Mouse (Mus musculus) forebrain, embryonic 13.5 days (tissue): ENCODE data around the gene Spryd3. TPM values are rescaled to one million over a fixed set of nuclear protein-coding genes. Genes with fewer than 3 reads are reported as not detected.
A peak's percentile ranks its signal among the peaks of the same experiment; 100 is the strongest.

Source experiments
- ATAC-seq: fragments of 200-750 bp; cut with Nextera tagmentation; 2 replicates; pipeline ENCODE4 v1.8.0; 2017
- H3K27ac ChIP-seq: fragments of 300-500 bp; sonication (generic); 2 replicates; pipeline ENCODE4 v1.5.1; 2015; ENCODE audit warnings: inconsistent platforms, mild to moderate bottlenecking, moderate library complexity
- H3K27me3 ChIP-seq: fragments of 300-500 bp; sonication (generic); 2 replicates; pipeline ENCODE4 v1.6.1; 2015; ENCODE audit warnings: mild to moderate bottlenecking, inconsistent platforms
- H3K36me3 ChIP-seq: fragments of 300-500 bp; sonication (generic); 2 replicates; pipeline ENCODE4 v1.6.1; 2015; ENCODE audit warnings: mild to moderate bottlenecking, inconsistent platforms; ENCODE audit not compliant: poor library complexity, severe bottlenecking
- H3K4me1 ChIP-seq: fragments of 300-500 bp; sonication (generic); 2 replicates; pipeline ENCODE4 v1.6.1; 2015; ENCODE audit warnings: inconsistent platforms
- H3K4me2 ChIP-seq: fragments of 300-500 bp; sonication (generic); 2 replicates; pipeline ENCODE4 v1.6.1; 2015; ENCODE audit warnings: inconsistent platforms, mild to moderate bottlenecking, moderate library complexity
- H3K4me3 ChIP-seq: fragments of 300-500 bp; sonication (generic); 2 replicates; pipeline ENCODE4 v1.5.1; 2015; ENCODE audit warnings: mild to moderate bottlenecking, inconsistent platforms
- H3K9ac ChIP-seq: fragments of 300-500 bp; sonication (generic); 2 replicates; pipeline ENCODE4 v1.6.1; 2015; ENCODE audit warnings: mild to moderate bottlenecking, inconsistent platforms
- H3K9me3 ChIP-seq: fragments of 300-500 bp; sonication (generic); replicated peaks from 2 replicates; pipeline ENCODE4 v1.6.1; 2016; ENCODE audit warnings: inconsistent platforms
- WGBS: fragments of 180-500 bp; shearing (Covaris S2); methylation state at CpG from one replicate; pipeline ENCODE4 v1.1.7; 2015; 5-methylcytosine and 5-hydroxymethylcytosine counted together
- polyA plus RNA-seq: library from polyadenylated mRNA; unstranded; fragments of >200 nt; fragmentation: Nextera tagmentation; extraction: Ambion mirVana; gene quantifications from 2 replicates; pipeline ENCODE4 v1.2.1, GENCODE M21; 2015

Spryd3 gene
- polyA plus RNA-seq, 1 experiment from 2014 or later = 21.7 TPM

DNA sequence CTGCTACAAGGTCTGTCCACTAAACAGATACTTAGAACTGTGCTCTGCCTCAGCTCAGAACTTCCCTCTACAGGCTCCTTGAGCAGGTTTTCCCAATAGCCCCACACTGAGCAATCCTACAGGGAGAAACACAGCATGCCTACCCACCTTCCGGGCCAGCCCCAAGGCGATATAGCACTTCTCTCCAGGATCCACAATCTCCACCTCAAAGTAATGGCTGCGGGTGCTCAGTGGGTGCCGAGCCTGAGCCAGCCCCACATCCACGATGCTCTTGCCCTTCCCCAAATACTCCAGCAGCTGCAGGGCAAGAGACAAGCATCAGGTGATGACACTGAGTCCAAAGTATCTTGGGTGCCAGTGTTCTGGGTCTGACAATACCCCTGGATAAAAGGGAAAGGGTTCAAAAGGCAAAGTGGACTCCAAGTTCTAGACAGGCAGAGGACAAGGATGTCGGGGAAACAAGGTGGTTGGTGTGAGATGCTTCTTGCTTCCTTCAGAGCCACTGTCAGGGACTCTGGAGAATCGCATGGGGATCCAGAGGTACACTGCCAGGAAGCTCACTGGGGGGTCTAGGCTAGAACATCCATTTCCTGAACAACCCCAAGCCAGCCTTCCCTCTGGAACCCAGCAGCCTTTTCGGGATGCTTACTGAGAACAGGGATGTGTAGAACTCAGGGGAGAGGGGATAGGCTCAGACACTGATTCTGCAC is 16.8 kb downstream of the Spryd3 start:
- Histone ChIP-seq H3K27me3 (no peaks in the 10 kb centered on the region), H3K36me3 (peaks cover 76% of the 10 kb centered on the region), H3K27ac (no peak overlapping the region), H3K4me2 (no peak overlapping the region), H3K9me3 (no peaks in the 10 kb centered on the region), H3K4me3 (no peak overlapping the region), H3K4me1 (peaks cover 29% of the 10 kb centered on the region), H3K9ac (peak overlapping the region; percentile 30)
- ATAC-seq = no peak
- 83% methylated on average over 8 of the region's 8 CpGs for WGBS

DNA sequence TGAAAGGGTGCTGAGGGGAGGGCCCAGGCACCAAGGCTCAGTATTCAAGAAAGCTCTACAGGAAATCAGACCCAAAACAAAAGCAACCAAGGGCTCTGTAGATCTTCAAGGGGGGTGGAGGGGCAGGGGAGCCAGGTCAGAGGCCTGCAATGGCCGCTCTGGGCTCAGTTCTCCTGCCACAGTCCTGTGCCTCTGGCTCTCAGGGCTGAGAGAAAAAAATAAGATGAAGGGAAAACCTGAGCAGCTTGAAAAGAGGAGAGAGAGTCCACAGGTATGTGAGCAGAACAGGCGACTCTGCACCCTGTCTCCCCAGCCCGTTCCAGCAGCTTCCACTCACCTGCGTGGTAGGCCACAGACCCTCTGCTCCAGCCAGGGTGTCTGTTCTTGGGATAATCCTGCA is 17.4 kb downstream of the Spryd3 start:
- no peak for ATAC-seq
- Histone ChIP-seq H3K27me3 (no peaks in the 10 kb centered on the region), H3K9ac (peak overlapping the region; percentile 30; the same call in 1 of the 2 replicates), H3K4me2 (no peak overlapping the region), H3K27ac (0 out of 2 replicates have a peak overlapping the region, but pooled peaks have one; percentile 17), H3K4me1 (peaks cover 29% of the 10 kb centered on the region), H3K4me3 (no peak overlapping the region), H3K36me3 (peaks cover 74% of the 10 kb centered on the region), H3K9me3 (no peaks in the 10 kb centered on the region)
- 80% methylated on average over 4 of the region's 4 CpGs for WGBS

DNA sequence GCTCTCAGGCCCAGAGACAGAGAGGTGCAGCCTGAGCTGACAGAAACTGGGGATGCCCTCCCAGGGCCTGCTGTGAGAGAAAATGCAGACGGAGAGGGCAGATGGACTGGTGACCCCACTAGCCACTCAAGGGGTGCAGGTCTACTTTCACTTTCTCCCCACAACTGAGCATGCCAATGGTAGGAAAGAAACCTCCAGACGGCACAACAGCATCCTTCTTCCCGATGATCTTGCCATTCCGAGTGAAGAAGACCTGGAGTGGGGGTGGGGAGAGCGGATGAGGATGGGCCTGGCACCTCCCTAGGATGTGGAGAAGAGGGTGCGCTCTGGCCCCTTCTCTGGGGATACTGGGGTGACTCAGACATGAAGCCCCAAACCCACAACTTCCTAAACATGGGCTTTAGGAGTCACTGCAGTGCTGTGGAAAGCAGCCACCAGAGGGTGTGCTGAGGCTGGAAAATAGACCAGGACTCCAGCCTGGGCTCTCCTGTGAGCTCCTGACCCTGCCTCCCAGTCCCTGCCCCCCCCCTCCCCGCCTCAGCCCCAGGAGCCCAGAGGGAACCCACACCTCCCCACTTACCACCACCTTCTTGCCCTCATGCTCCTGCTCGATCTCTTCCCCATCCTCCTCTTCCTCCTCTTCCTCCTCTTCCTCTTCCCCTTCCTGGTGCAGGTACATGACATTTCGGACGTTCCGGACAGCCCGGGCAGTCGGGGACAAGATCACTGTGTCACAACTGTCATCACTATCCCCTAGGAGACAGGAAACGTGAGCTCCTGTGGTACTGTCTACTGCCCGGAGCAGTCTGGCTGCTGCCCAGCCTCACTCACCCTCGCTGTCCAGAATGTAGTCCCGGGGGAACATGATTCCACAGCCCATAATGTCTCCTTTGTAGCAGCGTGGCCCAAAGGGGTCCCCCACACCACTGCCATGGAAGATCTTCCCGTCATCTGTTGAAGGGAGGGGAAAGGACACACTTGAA is 18.3 kb downstream of the Spryd3 start:
- peaks cover 29% of the 10 kb centered on the region for H3K4me1 ChIP-seq
- no peak overlapping the region for H3K9ac ChIP-seq
- H3K4me2 ChIP-seq = no peak overlapping the region
- no peaks in the 10 kb centered on the region for H3K27me3 ChIP-seq
- peaks cover 68% of the 10 kb centered on the region for H3K36me3 ChIP-seq
- peak overlapping the region; percentile 84 for H3K27ac ChIP-seq
- ATAC-seq = no peak
- no peak overlapping the region for H3K4me3 ChIP-seq
- H3K9me3 ChIP-seq = no peaks in the 10 kb centered on the region
- WGBS = 82% methylated on average over 19 of the region's 19 CpGs

DNA sequence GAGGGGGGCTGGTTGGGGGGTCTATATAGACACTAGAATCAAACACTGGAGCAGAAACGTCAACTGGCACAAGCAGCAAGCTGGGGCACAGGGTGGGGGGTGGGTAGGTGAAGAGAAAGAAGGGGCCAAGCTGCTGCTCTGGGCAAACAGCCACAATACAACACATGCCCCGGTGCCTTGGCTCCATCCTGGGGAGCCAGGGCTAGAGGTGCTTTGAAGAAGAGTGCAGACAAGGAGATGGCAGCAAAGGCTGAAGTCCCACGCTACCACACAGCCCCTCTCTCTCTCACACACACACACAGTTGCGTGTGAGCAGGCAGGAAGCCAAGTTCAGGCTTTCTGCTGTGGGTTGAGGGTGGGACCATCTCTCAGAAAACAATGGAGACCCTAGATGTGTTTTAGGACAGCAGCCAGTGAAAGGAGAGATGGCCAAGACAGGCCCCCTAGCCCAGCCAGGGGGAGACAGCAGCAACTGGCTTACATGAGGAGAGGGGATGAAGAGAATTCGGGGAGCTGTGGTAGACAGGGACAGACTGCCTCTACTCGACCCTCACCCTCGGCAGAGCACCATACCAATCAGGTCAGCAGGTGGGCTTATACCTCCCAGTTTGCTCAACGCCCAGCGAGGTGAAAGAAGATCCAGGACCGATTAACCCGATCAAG is 19.1 kb downstream of the Spryd3 start:
- H3K9ac ChIP-seq = no peak overlapping the region
- peaks cover 29% of the 10 kb centered on the region for H3K4me1 ChIP-seq
- H3K4me3 ChIP-seq = no peak overlapping the region
- H3K36me3 ChIP-seq = peaks cover 60% of the 10 kb centered on the region
- 58% methylated on average over 11 of the region's 11 CpGs for WGBS
- peak overlapping the region; percentile 84 for H3K27ac ChIP-seq
- H3K9me3 ChIP-seq = no peaks in the 10 kb centered on the region
- H3K4me2 ChIP-seq = no peak overlapping the region
- ATAC-seq = peak; percentile 73
- H3K27me3 ChIP-seq = 0 out of 2 replicates have a peak, but pooled peaks cover 2% of the 10 kb centered on the region

DNA sequence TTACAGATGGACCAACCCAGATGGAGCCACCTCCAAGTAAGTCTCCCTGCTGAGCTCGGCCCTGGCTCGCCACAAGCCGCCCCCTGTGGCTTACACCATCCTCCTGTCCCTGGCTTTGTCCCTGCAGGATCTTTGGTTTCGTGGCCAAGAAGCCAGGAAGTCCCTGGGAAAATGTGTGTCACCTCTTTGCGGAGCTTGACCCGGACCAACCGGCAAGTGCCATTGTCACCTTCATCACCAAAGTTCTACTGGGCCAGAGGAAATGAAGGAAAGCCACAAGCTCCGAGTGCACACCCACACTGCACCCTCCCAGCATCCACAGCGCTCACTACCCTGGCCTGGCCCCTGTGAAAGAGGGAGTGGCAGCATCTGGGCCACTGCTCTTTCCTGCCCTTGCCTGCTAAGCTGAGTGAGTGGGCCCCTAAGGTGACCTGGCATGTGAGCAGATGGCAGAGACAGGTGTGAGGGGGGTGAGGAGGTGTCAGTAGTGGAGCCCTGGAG is 20.3 kb downstream of the Spryd3 start:
- no peak for ATAC-seq
- 59% methylated on average over 9 of the region's 9 CpGs for WGBS
- H3K4me3 ChIP-seq = no peak overlapping the region
- H3K27me3 ChIP-seq = 0 out of 2 replicates have a peak, but pooled peaks cover 4% of the 10 kb centered on the region
- H3K9me3 ChIP-seq = no peaks in the 10 kb centered on the region
- H3K4me2 ChIP-seq = no peak overlapping the region
- H3K27ac ChIP-seq = peak overlapping the region; percentile 84
- H3K36me3 ChIP-seq = peaks cover 49% of the 10 kb centered on the region
- H3K4me1 ChIP-seq = peaks cover 31% of the 10 kb centered on the region
- H3K9ac ChIP-seq = peak overlapping the region; percentile 37; the same call in 1 of the 2 replicates

DNA sequence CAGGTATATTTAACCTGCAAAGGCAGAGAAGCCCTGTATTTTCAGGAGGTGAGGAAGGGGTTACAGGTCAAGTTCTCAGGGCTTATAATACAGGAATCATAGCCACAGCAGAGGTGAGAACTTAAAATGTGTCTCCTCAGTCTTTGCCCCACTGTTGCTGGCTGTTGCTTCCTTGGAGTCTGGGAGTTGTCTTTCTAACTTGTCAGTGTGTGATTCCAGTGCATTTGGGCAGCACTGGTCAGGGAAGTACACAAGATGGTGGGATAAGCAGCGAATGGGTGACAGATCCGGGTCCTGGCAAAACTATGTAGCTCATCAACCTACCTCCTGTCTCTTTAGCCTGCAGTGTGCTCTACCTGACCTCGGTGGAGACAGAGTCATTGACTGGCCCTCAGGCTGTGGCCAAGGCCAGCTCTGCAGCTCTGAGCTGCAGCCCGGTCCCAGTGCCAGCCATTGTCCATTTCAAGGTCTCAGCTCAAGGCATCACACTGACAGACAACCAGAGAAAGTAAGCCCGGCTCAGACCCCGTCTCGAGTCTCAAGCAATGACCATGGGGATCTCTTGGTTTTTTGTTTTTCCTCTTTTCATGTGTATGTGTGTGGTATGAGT is 21.3 kb downstream of the Spryd3 start:
- Histone ChIP-seq H3K36me3 (peaks cover 40% of the 10 kb centered on the region), H3K9me3 (no peaks in the 10 kb centered on the region), H3K4me3 (no peak overlapping the region), H3K4me1 (peaks cover 31% of the 10 kb centered on the region), H3K4me2 (no peak overlapping the region), H3K27ac (0 out of 2 replicates have a peak overlapping the region, but pooled peaks have one; percentile 2), H3K9ac (no peak overlapping the region), H3K27me3 (0 out of 2 replicates have a peak, but pooled peaks cover 4% of the 10 kb centered on the region)
- ATAC-seq = no peak
- WGBS = 87% methylated on average over 7 of the region's 7 CpGs

DNA sequence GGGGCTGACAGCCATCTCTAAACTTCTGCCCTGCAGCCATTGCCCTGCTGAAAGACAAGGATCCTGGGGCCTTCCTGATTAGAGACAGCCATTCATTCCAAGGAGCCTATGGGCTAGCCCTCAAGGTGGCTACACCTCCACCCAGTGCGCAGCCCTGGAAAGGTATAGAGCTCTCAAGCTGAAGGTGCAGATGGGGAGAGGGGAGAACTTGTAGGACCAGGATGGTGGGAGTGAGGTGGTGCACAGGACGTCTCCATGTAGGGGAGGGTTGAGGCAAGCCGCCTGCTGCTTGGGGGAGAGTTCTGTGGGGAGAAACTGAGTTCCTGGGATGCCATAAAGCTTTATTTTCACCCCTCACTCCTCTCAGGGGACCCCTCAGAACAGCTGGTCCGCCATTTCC is 22.4 kb downstream of the Spryd3 start:
- Histone ChIP-seq H3K4me1 (peaks cover 31% of the 10 kb centered on the region), H3K9ac (no peak overlapping the region), H3K27me3 (0 out of 2 replicates have a peak, but pooled peaks cover 4% of the 10 kb centered on the region), H3K36me3 (peaks cover 30% of the 10 kb centered on the region), H3K4me3 (no peak overlapping the region), H3K9me3 (no peaks in the 10 kb centered on the region), H3K27ac (no peak overlapping the region), H3K4me2 (no peak overlapping the region)
- no peak for ATAC-seq
- WGBS = 75% methylated on average over 4 of the region's 4 CpGs

DNA sequence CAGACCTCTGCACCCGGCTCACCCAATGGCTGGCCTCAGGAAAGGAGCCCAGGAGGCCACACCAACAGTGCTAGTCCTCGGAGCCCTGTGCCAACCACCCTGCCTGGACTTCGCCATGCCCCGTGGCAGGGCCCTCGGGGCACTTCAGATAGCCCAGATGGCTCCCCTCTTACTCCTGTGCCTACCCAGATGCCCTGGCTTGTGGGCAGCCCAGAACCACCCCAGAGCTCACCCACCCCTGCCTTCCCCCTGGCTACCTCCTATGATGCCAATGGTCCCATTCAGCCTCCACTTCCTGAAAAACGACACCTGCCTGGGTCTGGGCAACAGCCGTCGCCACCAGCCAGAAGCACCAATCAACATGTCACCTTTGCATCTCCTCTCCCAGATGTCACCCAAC is 23.2 kb downstream of the Spryd3 start:
- Histone ChIP-seq H3K27ac (no peak overlapping the region), H3K4me2 (no peak overlapping the region), H3K9me3 (no peaks in the 10 kb centered on the region), H3K4me1 (peaks cover 27% of the 10 kb centered on the region), H3K27me3 (peaks cover 5% of the 10 kb centered on the region; the same call in 1 of the 2 replicates), H3K4me3 (no peak overlapping the region), H3K36me3 (peaks cover 21% of the 10 kb centered on the region), H3K9ac (no peak overlapping the region)
- WGBS = 81% methylated on average over 8 of the region's 8 CpGs
- ATAC-seq = no peak

DNA sequence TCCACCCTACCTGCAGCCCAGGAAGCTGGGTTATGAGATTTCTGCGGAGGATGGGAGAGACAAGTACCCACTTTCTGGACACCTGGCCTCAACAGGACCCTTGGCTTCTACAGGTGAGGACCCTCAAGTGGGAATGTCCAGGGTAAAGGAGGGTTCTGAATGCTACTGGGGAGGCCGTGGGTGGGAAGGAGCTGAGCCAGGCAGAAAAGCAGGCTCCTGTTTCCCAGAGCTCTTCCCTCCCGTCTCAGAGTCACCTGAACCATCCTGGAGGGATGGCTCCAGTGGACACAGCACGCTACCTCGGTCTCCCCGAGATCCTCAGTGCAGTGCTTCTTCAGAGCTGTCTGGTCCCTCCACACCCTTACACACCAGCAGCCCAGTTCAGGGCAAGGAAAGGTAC is 23.9 kb downstream of the Spryd3 start:
- no peak overlapping the region for H3K9ac ChIP-seq
- H3K4me1 ChIP-seq = peaks cover 27% of the 10 kb centered on the region
- whole genome bisulfite sequencing = 90% methylated on average over 6 of the region's 6 CpGs
- H3K9me3 ChIP-seq = no peaks in the 10 kb centered on the region
- H3K4me3 ChIP-seq = no peak overlapping the region
- H3K27me3 ChIP-seq = peaks cover 12% of the 10 kb centered on the region
- peaks cover 15% of the 10 kb centered on the region for H3K36me3 ChIP-seq
- no peak overlapping the region for H3K27ac ChIP-seq
- ATAC-seq = no peak
- H3K4me2 ChIP-seq = no peak overlapping the region

DNA sequence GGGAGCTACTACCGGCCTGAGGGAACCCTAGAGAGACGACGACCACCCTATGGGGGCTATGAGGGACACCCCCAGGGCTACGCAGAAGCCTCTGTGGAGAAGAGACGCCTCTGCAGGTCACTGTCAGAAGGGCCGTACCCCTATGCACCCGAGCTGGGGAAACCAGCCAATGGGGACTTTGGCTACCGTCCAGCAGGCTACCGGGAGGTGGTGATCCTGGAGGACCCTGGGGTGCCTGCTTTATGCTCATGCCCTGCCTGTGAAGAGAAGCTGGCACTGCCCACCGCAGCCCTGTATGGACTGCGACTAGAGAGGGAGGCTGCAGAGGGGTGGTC is 24.6 kb downstream of the Spryd3 start:
- Histone ChIP-seq H3K4me3 (no peak overlapping the region), H3K36me3 (peaks cover 12% of the 10 kb centered on the region), H3K4me1 (peaks cover 27% of the 10 kb centered on the region), H3K4me2 (no peak overlapping the region), H3K9ac (no peak overlapping the region), H3K9me3 (no peaks in the 10 kb centered on the region), H3K27ac (no peak overlapping the region), H3K27me3 (peaks cover 19% of the 10 kb centered on the region)
- WGBS = 81% methylated on average over 11 of the region's 11 CpGs
- ATAC-seq = no peak

DNA sequence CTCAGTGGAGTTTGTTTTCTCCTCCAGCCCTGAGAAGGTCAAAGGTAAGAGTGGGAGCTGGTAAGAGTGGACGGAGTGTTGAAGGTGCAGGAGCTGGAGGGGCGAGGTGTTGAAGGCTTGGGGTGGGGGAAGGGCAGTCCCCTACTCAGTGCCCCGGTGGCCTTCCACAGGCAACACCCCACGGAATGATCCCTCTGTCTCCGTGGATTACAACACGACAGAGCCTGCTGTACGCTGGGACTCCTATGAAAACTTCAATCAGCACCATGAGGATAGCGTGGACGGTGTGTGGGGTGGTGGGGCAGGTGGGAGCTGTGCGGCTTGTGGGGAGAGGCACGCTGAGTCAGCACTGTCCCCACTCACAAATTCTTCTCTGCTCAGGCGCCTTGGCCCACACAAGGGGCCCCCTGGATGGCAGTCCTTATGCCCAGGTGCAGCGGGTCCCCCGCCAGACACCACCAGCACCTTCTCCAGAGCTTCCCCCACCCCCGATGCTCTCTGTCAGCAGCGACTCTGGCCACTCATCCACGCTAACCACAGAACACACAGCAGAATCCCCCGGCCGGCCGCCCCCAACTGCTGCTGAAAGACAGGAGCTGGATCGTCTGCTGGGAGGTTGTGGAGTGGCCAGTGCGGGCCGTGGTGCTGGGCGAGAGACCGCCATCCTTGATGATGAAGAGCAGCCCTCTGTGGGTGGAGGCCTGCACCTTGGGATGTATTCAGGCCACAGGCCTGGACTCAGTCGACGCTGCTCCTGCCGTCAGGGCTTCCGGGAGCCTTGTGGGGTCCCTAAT is 25.1 kb downstream of the Spryd3 start:
- WGBS = 77% methylated on average over 29 of the region's 29 CpGs
- no peak overlapping the region for H3K27ac ChIP-seq
- peaks cover 24% of the 10 kb centered on the region for H3K27me3 ChIP-seq
- peaks cover 10% of the 10 kb centered on the region for H3K36me3 ChIP-seq
- H3K4me2 ChIP-seq = no peak overlapping the region
- no peak overlapping the region for H3K9ac ChIP-seq
- peaks cover 24% of the 10 kb centered on the region for H3K4me1 ChIP-seq
- ATAC-seq = no peak
- no peak overlapping the region for H3K4me3 ChIP-seq
- no peaks in the 10 kb centered on the region for H3K9me3 ChIP-seq
